Mouse (Mus musculus) B cell, adult 2 months (primary cell): Measurements from ENCODE around the gene Pts.

Source experiments
- DNase-seq, 2 experiments: peaks; one replicate each; pipeline ENCODE4 v3.0.0; 2022

Gene Pts

DNA sequence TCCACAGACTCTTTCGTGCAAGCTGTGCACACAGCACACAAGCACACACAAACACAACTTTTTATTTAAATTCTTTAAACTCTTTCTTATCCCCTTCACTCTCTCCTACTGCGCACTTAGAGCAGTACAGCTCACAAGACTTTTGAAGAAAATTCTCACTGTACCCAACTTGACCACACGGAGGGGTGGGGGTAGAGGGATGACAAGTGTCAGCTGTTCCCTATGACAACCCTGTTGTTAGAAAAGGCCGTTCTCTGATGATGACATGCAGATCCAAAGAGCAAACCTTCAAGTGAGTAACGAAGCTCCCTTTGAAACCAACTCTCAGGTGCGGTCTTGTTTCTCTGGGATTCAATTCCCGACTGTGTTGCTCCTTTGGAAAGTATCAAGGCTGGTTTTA lies 664 bp downstream of the Pts start:
- peak; percentile 54 to 62 for DNase-seq

DNA sequence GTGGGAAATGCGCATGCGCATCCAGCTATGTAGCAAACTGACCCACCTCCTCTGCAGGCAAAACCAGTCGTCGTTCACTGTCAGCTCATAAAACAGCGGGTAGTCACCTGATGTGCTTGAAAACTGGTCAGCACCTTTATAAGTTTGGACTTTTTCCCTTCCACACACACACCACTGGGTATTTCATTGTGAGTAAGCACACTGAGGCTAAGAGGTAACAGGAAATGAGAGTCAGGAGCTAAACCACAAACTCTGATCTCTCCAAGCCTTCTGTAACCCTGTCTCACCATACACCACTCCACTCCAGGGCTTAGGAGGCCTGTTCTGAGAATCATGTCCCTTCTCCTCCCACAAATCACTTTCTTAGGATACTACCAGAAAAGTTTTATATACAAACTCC lies 2.9 kb downstream of the Pts start:
- DNase-seq = no peak

DNA sequence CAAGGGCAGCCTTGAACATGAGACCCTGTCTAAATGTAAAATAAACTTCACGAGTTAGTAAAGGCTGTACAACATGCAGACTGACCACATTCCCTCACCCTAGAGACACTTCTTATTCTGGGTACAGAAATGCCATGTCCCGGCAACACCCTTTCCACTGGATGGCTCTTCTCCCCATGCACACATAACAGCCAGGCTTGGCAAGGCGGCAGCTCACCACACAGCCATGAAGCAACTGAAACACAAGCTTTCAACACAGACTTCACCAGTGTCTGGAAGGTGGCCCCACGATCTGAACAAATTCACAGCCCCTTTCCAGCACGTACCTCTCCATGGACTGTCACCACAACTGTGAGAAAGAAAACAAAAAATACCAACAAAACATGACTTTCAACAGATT lies 3.6 kb downstream of the Pts start:
- no peak for DNase-seq

DNA sequence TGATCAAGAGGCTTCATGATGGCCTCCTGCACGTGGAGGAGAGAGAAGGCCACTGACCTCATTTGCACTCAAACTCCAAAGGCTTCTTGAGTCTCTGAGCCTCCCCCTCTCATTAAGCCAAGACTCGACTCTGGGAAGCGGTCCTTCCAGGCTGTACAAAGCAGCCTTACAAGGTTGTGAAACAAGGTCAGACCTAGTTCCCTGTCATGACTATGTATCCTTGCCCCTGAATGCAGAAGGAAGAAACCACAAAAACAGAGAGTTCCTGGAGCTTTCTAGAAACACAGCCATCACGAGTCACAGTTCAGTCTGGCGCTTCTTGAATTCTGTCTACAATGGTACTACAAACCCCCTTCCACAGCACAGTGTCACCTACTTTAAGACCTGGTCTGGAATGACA lies 6.0 kb downstream of the Pts start:
- DNase-seq = no peak

DNA sequence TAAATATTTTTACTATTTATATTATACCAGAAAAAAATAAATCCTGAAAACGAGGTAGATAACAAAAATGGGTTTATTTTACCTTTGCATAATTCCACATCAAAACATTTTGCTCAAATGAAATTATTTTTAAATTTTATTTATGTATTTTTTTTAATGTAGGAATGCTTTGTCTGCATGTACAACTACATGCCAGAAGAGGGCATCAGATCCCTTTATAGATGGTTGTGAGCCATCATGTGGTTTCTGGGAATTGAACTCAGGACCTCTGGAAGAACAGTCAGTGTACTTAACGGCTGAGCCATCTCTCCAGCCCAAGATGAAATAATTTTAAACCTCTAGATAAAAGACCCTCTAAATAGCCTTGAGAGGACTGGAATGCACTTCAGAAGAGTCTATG lies 7.0 kb downstream of the Pts start:
- peak in 1 of 2 experiments; percentile 18 for DNase-seq

DNA sequence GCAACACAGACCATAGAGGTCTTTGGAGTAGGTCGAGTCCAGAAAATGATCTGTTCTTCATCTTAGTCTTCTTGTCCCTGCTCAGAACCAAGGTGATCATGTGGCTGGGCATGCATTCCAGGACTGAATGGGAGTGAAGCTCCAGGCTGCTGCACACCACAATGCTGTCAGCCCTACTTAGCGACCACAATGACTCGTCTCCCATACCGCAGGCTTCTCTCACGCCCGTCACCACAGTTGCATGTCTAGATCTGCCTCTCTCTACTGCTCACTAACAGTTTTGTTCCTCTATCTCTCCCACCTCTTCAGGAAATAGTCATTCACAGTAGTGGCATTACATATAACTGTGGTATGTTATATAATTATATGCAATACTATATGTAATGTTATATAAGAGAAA lies 7.8 kb downstream of the Pts start:
- DNase-seq = no peak

DNA sequence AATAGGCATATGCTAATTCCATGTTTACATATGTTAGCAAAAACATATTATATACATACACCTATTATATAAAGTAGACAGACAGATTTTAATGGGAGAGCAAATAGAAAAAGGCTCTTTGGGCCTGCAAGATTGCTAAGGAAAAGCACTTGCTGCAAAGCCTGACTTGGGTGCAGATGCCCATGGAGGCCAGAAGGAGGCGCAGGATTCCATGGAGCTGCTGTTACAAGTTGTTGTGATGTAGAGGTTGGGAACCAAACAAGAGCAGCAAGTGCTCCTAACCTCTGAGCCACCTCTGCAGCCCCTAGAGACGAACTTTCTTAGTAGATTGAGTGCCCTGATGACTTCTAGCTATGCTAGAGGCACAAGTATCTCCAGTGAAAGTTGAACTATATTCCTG lies 9.7 kb downstream of the Pts start:
- DNase-seq = peak; percentile 18 to 30

DNA sequence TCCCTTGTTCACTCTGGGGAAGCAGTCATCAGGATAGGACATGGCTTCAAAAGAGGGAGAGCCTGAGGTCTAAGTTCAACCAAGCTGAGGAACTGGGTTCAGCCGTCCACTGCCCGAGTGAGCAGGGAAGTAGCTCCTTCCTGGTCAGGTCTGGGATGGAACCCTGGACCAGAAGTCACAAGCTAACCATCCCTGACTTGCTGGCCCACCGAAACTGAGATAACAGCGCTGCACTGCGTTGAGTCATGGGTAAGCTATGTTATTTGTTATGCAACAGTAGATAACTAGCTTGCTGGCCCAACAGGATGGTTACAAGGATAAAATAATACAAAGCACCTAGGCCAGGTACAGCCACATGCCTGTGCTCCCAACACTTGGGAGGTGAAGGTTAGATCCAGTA lies 13.1 kb downstream of the Pts start:
- no peak for DNase-seq

DNA sequence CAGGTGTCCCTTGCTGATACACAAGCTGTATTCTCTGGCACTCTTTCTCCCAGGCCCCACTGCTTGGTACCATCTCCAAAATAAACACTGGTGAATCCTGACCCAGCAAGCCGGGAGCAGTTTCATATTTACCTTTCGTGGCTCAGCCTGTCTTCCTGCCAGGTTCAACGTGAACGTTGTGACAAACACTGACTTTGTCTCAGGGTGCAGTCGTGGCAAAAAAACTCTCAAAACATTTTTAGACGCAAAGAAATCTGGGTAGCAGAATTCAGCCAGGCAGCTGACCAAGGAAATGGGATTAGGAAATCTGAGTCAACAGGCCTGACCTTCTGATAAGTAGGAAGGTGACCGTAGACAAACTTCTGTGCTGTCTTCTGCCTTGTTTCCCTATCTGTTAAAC lies 21.0 kb downstream of the Pts start:
- DNase-seq = no peak

DNA sequence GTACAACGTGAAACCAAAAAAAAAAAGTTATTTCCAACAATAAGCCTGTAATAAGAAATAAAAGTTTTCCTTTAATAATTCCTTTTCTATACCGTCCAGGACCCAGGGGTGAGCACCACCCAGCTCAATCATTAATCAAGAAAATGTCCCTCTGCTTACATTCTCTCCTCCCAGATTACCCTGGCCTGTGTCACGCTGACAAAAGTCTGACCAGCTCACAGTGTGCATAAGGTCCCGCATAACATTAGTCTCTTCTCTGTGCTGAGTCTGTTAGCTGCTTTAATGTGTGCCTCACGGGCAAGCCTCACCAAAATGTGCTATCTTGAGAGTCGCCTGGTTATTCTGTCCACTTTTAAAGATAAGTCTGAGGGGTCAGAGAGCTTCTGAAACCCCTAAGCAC lies 23.1 kb downstream of the Pts start:
- no peak for DNase-seq

DNA sequence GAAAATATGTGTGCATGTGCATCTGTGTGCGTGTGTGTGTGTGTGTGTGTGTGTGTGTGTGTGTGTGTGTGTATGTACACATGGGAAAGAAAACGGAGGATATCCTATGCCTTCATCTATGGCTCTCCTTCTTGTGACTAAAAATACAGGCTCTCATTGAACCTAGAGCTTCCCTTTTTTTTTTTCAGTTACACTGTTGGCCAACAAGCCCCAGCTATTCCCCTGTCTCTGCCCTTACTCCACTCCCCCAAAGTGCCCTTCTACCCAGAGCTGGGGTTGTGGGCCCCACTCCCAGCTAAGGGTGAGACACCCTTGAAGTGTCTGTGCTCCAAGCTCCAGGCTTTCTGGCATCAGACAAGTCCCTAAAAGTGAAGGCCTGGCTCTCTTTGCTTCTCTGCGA lies 25.6 kb downstream of the Pts start:
- DNase-seq = no peak

DNA sequence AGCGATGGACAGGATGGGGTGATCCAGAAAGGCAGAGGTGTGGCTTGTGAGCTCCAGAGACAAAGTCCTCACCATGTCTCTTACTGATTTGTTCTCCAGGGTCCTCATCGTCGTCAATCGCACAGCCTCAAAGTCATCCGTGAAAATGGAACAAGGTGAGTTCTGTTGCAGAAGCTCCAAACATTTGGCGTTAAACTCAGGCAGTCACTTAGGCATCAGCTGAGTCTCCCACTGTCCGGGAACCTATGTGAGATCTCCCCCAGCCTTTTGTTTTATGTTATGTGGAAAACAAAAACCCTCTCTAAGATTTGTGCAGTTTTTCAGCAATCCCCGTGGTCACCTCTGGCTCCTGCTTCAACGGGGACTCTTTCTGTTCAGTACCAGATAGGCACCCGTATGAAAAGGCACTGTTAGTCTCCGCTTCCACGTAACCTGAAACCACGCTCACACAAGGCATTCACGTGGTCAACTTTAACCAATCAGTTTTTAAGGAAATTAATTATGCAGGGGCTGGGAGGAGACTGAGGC lies 27.5 kb downstream of the Pts start:
- no peak for DNase-seq

DNA sequence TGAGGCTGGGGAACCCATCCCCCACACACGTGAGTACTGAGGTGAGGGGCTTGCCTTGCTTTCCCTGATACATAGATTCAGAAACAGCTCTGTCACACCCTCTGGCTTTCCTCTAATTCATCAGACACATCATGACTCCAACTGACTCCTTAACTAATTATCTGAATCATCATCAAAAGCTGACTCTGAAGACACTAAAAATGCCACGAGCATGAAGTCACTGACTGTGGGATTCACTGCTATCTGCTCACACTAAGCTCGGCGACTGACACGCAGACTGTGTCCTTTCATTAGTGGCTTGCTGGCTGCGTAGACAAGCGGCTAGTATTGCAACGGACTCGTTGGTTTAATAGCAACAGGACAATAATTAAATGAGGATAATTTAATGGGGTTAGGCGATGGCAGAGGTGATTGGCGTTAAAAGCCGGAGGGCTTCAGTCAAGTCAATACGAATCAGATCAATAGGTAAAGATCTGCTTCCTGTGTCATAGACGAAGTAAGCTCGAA lies 28.0 kb downstream of the Pts start:
- no peak for DNase-seq

DNA sequence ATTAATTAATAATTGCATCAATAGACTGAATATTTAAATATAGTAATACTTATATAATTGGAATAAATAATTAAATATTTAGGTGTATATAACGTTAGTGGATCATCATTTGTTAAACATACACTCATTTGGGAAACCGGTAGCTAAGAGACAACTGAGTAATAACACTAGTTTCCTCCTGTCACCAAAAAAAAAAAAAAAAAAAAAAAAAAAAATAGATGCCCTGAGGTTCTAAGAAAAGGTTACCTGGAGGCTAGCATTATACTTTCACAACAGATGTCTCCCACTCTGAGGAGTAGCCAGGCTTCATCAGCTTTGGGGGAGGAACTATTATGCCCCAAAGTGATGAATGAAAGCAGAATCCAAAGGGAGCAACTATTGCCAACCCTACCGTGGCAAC lies 28.7 kb downstream of the Pts start:
- DNase-seq = no peak

DNA sequence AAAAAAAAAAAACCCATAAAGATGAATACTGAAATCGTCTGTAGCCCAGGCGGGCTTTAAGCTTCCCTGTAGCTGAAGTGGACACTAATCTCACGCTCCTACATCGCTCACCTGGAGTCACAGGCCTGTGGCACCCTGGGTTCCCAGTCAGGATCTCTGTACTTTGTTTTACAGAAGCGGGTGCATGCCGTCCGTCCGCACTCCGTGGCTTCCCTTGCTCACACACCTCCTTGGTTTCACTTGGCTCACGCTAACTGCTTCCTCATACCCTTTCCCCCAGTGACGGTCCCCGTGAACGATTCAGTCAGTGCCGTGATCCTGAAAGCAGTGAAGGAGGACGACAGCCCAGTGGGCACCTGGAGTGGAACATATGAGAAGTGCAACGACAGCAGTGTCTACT lies 29.7 kb downstream of the Pts start:
- DNase-seq = peak in 1 of 2 experiments; percentile 11

DNA sequence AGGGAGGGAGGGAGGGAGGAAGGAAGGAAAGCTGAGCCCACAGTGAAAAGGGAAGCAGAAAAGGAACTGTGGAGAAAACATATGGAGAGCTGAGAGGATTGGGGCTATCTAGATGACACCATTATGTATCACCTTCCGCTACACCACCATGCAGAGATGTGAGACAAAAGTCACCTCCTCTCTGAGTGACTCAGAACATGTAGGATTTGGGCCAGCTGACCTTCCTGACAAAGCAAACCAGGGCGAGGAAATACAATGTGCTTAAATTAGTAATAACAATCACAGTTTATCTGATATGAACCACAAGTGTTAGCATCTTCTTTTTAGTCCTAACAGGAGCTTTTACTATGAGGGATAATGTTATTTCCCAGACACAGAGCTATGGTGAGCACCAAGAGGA lies 31.0 kb downstream of the Pts start:
- DNase-seq = no peak

DNA sequence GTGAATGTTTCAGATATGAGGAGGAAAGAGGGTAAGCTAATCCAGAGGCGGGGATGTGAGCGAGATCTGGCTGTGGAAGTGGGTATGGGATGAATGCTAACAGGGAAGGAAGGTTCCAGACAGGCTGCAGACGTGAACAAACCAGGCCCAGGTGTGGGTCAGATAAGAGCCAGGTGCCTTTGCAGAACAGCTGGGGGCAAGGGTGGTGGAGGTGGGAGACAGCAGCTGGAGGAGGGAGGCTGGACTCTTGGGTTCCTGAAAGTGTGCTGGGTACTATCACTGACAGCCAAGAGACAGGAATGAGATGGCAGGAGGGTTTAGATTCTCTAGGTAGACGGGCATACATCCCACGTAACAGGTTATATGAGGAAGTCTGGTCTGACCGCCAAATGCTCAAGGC lies 31.4 kb downstream of the Pts start:
- no peak for DNase-seq

DNA sequence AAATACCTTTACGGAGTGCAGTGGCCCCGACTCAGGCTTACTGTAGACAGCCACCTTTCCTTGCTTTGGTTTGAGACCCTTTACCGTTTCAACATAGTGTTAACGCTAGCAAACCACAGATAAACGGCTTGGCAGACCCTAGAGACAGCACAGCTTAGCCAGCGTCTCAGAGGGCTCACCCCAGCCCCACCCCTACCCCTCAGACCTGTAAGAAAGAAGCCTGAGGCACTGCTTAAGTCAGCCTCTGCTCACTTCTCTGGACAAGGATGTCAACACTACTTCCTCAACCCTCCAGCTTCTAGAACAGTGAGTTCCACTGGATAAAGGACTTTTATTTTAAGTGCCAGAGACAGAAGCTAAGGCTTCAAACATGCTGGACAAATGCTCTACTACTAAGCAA lies 32.0 kb downstream of the Pts start:
- DNase-seq = no peak

DNA sequence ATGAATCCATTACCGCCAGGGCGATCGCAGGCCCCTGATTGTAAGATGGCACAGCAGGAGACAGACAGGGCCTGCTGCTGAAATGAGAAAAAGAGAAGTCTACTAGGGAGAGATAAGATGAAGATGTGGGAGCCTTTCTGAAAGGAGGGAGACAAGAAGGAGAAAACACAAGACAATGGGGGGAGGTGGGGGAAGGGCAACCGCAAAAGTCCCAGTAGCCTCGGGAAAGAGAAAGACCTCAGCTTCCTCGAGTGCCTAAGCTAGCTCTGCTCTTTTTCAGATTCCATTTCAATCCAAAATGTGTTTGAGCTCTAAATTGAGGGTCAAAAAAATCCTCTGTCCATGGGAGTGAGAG lies 32.4 kb downstream of the Pts start:
- no peak for DNase-seq

DNA sequence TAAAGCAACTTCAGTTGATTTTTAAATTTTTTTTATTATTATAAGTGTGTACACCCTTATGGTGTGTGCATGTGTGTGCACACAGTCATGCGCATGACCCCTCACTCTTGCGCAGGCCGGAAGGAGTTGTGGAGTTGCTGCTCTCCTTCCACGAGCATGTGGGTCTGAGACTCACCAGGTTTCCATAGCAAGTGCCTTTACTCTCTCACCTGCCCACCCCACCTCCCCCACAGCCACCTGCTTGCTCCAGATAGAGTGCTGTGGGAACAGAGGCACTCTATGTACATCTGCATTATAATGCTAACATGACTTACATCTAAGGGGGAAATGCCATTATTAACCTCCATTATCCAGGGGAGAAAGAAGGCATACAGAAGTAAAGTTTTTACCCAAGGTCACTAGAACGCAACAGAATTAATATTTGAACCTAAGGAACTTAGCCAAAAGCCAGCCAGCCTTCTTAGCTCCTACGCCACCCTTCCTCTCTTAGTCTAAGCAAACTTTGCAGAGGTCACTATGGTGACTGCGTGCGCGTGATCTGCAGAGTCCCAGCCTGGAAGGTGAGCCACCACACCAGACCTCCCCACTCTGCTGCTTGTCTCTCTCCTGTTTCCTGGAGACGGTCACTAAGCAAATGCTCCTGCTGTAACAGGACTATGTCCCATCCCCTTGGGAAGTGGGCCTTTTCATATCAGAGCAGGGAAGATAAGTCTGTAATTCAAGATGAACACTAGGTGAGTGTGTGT lies 32.9 kb downstream of the Pts start:
- DNase-seq = no peak

DNA sequence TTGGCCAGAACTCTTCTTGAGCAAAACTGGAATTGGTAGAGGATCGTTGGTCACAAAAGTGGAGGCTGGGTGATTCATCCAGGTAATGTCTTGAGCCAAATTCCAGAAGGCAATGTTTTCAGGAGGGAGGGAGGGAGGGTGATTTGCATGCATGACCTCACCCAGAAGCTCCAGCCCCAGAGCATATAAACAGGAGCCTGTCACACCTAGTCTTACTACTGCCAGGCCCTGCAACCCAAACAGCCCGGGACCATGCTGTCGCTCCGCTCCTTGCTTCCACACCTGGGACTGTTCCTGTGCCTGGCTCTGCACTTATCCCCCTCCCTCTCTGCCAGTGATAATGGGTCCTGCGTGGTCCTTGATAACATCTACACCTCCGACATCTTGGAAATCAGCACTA lies 34.2 kb downstream of the Pts start, which contains the start of gene Plet1:
Gene Plet1, plus strand, starts transcription at position 215 of the 400 bp plus-strand sequence.
- DNase-seq = no peak

DNA sequence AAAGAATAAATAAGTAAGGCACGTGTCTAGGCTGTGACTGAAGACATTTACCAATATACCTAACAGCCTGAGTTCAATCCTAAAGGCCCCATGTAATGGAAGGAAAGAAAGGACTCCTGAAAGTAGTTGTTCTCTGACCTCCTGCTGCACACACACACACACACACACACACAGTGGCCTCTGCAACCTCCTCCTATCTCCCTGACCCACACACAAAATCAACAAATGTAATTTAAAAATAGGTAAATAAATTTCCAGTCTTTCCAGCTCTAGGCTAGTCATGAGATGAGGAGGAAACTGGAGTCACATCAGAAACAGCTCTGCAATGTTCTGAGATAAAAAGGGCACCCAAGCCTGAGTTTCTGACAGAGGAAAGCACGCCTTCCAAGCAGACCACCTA lies 34.7 kb downstream of the Pts start:
- no peak for DNase-seq

DNA sequence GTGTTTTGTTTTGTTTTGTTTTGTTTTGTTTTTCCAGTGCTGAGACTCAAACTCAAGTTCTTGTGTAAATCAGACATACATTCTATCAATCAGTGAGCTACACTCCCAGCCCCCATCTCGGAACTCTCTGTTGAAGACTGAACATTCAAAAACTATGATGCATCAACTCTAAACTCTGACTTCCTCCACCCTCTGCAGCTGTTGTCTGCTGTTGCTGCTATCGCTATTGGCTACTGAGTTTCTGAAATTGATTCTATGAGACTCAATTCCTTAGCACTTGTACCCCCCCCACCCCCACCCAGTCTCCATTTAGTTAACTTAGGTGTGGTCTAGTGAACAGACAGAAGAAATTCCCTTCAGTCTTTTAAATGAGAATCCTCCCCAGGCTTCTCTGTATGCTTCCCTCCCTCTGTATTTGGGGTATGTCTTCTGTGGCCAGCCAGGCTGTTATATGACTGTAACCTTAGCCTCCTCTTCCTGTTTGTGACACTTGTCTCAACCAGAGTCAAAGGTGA lies 36.9 kb downstream of the Pts start:
- no peak for DNase-seq

DNA sequence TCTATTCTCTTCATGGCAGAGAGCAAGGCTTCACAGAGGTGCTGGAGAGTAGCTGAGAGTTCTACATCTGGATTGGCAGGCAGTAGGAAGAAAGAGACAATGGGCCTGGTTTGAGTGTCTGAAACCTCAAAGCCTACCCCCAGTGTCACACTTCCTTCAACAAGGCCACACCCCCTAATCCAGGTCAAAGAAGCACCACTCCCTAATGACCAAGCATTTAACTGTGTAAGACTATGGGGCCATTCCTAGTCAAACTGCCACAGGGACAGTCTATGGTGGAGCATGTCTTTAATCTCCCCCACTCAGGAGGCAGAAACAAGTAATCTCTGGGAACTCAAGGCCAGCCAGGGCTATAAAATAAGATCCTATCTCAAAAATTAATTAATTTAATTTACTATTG lies 37.7 kb downstream of the Pts start:
- no peak for DNase-seq

DNA sequence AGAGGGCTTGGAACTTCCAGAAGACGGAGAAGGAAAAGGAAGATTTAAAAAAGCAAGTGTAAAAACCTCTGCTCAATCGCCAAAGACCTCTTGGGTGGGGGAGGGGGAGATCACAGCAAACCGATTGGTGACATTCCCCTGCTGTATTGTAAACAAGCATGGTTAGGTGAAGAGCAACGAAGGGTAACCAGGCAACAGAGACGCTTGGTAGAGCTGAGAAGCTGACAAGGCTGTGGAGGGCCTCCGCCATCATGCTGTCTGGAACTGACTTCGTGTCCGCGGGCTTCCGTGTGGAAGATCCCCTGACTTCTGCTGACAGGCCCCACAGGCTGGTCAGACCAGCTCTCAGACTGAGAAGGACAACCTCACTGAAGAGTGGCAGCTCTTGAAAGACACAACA lies 43.0 kb downstream of the Pts start:
- no peak for DNase-seq
